Mouse (Mus musculus) heart, postnatal 25 days (tissue): Measurements from ENCODE around the gene Itpa. TPM values are rescaled to one million over a fixed set of nuclear protein-coding genes. Genes with fewer than 3 reads are reported as not detected.

Experiments
- DNase-seq: peaks from one replicate; pipeline ENCODE4 v3.0.0; 2022; ENCODE audit warnings: low spot score
- intact Hi-C: fragments of 180-260 bp; cut with DNase I; formaldehyde crosslinking; loops from one replicate; pipeline ENCODE4 v1.15.1; 2025
- total RNA-seq, 2 experiments: library from RNA; stranded (reverse); gene quantifications; 2 replicates each; pipeline ENCODE4 v1.2.3; 2021

Gene Itpa
- total RNA-seq, 2 experiments from 2014 or later, result 18.2 to 24.1 TPM

DNA sequence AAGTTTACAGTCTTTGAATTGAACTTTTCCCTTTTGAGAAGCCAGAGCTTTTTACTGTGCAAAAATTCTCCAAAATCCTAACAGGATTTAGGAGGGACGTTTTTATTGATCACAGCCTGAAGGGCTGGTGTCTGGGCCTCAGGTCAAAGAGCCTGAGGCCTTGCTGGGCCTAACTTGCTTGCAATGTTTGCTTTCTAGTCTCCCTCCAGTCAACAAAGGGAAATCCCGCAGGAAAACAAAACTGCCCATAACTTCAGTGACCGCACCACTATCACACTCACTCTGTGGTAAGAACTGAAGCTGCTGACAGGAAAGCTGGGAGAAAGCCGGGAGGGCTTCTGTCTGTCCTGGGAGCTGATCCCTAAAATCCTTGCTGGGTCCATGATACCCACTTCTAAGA is 39.2 kb downstream of the Itpa start:
- no peak for DNase-seq
- intact Hi-C loops, result no loop called here

DNA sequence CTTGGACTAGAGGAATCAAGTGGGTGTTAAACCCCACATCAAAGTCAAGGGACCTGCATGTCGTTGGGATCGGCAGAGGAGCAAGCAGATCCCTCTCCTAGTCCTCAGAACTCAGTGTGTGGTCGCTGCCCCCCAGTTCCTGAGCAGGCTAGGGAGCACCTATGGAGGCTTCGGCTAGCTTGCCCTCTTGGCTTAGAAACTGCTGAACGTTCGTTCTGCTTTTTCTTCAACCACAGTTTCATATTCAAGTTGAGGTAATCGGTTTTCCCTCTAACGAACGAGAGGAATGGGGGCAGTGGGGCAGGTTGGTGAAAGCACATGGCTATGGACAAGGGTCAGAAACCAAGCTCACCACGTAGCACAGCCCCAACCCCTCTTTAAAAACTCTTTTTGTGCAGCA is 39.6 kb downstream of the Itpa start:
- intact Hi-C loops, result no loop called here
- no peak for DNase-seq

DNA sequence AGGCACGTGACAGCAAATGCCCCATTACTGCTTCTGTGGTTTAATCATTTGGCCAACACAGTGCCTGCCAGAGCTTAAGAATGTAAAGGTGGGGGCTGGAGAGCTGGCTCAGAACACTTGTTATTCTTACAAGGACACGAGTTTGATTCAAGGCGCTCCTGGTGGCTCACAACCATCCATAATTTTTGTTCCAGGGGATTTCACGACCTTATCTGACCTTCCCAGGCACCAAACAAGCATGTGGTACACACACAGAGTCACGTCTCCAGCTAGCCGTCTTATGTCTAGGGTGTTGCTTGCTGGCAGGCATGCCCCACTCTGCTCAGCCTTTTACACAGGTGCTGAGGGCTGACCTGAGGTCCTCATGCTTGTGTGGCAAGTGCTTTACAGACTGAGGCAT is 50.5 kb downstream of the Itpa start:
- intact Hi-C loops, result no loop called here
- DNase-seq, result no peak

DNA sequence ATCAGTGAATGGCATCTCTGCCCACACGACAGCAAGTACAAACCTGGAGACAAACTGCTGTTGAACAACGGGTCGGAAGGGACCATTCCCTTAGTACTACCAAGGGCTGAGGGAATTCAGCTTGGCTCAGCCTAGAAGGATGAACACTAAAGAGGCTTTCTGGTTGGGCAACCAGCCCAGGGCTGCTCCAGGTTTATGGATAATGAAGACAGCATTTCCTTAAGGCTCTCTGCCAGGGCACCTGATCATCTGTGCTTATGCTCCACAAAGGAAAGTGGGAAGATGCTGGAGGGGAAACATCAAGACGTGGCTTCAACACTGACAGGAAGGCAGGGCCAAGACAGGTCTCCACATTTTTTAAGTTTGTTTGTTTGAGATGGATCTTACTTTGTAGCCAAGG is 57.0 kb downstream of the Itpa start:
- DNase-seq, result no peak
- intact Hi-C loops, result no loop called here

DNA sequence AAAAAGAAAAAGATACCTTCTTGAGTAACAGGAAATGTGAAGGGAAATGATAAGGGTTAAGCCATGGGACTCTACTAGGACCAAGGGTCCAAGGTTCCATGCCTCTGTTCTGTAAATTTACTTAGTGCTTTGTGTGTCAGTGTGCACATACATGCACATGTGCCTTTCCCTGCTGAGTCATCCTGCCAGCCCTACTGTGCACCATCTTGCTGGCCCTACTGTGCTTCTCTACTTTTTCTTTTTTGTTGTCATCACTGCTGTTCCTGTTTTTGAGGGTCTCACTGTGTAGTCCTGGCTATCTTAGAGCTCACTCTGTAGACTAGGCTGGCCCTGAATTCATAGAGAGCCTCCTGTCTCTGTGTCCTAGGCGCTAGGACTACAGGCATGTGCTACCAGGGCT is 60.3 kb downstream of the Itpa start:
- DNase-seq, result no peak
- intact Hi-C loops, result no loop called here

DNA sequence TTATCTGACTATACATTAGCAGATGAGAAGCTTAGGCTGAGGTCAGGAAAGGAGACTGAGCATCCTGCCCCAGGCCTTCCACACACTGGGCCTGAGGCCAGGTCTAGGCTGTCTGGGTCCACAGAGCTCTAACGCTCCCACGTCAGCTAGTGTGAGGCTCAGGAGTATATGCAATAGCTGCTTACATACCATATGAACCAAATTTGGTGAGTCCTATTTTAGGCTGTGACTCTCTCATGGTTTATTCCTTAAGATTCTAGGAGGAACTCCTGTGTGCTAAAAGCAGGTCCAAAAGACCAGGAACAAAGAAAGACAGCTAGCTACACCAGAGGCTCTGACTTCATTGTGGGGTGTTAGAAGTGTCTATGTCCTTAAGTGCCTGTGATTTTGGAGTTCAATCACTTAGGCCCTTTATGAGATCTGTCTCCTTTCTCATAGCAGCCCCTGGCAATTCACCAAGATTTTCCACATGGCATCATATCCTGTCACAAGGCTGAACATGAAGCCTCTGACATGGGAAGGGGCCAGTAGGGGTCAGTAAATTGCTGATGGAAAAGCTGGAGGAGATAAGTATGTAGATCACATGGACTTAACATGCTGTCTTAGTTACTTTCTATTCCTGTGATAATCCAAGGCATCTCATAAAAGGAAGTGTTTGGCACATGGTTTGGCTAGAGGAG is 61.6 kb downstream of the Itpa start:
- no peak for DNase-seq
- intact Hi-C loops, result no loop called here

DNA sequence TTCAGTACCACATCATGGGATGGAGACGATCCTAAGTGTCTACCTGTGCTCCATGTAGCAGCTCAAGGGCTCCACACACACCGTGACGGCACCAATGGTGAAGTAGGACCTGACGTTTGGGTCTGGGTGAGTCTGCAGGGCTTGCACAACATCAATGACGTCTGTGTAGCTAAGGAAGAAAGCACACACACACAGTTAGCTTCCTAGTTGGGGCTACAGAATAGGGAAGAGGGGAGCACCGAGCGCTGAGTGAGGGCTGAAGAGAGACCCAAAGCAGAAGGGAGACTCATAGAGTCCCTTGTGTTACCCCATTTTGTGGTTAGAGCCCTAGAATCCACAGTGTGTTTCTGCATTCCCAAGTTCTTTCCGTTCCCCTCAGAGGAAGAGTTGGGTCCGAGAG is 63.3 kb downstream of the Itpa start:
- intact Hi-C loops, result no loop called here
- DNase-seq, result no peak

Other genes with a start within 250 kb of the Itpa start
- gene Vps16, start 243.3 kb upstream of the Itpa start, total RNA-seq, result 10 to 100 TPM; 21.9 to 26.6 TPM
- 1 to 10 TPM; 5.2 to 5.4 TPM for gene Pced1a, start 242.9 kb upstream of the Itpa start, total RNA-seq
- gene Ptpra, start 217.3 kb upstream of the Itpa start, total RNA-seq, result 10 to 100 TPM; 47.4 to 51.4 TPM
- gene Mrps26, start 103.9 kb upstream of the Itpa start, total RNA-seq, result 10 to 100 TPM; 73.0 to 73.7 TPM
- gene Oxt, start 91.4 kb upstream of the Itpa start, total RNA-seq, result not detected
- gene Avp, start 85.1 kb upstream of the Itpa start, total RNA-seq, result 1 to 10 TPM; 2.1 to 2.7 TPM
- gene Fastkd5, start 37.6 kb upstream of the Itpa start, total RNA-seq, result 1 to 10 TPM; 7.7 to 8.5 TPM
- 1 to 10 TPM; 4.0 to 4.2 TPM for gene Ubox5, start 37.6 kb upstream of the Itpa start, total RNA-seq
- gene Lzts3, start 24.8 kb upstream of the Itpa start, total RNA-seq, result 1 to 10 TPM; 4.0 to 4.2 TPM
- gene Ddrgk1, start 3.0 kb upstream of the Itpa start, total RNA-seq, result 10 to 100 TPM; 62.1 to 63.9 TPM
- under 1 TPM; 0.36 to 0.55 TPM for gene Slc4a11, start 29.9 kb downstream of the Itpa start, total RNA-seq
- 10 to 100 TPM; 50.4 to 55.0 TPM for gene 4930402H24Rik, start 238.8 kb downstream of the Itpa start, total RNA-seq
- 10 to 100 TPM; 23.1 to 27.1 TPM for gene Atrn, start 238.9 kb downstream of the Itpa start, total RNA-seq